Mouse (Mus musculus) spleen, adult 12 weeks (tissue): ENCODE results near the gene Atg9a.
"Not testable (repeated sequence)": the region's sequence is repeated elsewhere in the genome, so short reads cannot be mapped to it uniquely, and the experiment has no call there.

Experiments used
- DNase-seq: peaks from one replicate; pipeline ENCODE4 v3.0.0; 2022; ENCODE audit warnings: low spot score

Atg9a gene

GRCm38 (mm10) chr1:75191622-75192402 is at the start of gene Atg9a, which contains the start of gene Ankzf1:
Gene Atg9a (minus strand): TSS chr1:75192196.
Gene Ankzf1 (plus strand): TSS chr1:75192151.
- DNase-seq, result peak; percentile 93

GRCm38 (mm10) chr1:75239591-75239990 is 47.6 kb upstream of the Atg9a start:
- DNase-seq, result no peak

GRCm38 (mm10) chr1:75236117-75237050 is 44.4 kb upstream of the Atg9a start, which contains the start of gene Dnajb2:
Gene Dnajb2 (plus strand): TSS chr1:75236406.
- peak; percentile 89 for DNase-seq

GRCm38 (mm10) chr1:75234606-75235005 is 42.6 kb upstream of the Atg9a start:
- DNase-seq, result peak; percentile 55

- DNase-seq, result not testable (repeated sequence)
These were observed 40.5 kb upstream of the Atg9a start for GRCm38 (mm10) chr1:75232489-75232888.

GRCm38 (mm10) chr1:75231664-75232152 is 39.7 kb upstream of the Atg9a start, which contains the start of gene A630095N17Rik:
Gene A630095N17Rik (minus strand): TSS chr1:75232102.
- DNase-seq, result no peak

GRCm38 (mm10) chr1:75231224-75231623 is 39.2 kb upstream of the Atg9a start:
- no peak for DNase-seq

GRCm38 (mm10) chr1:75230335-75230994 is 38.5 kb upstream of the Atg9a start:
- no peak for DNase-seq

- peak; percentile 36 for DNase-seq
These were observed 37.2 kb upstream of the Atg9a start for GRCm38 (mm10) chr1:75229158-75229557.

- no peak for DNase-seq
These were observed 35.7 kb upstream of the Atg9a start for GRCm38 (mm10) chr1:75227653-75228052.

GRCm38 (mm10) chr1:75226138-75226537 is 34.1 kb upstream of the Atg9a start:
- DNase-seq, result no peak

GRCm38 (mm10) chr1:75225473-75225872 is 33.5 kb upstream of the Atg9a start:
- DNase-seq, result no peak

- no peak for DNase-seq
These were observed 31.5 kb upstream of the Atg9a start for GRCm38 (mm10) chr1:75223532-75223931.

- DNase-seq, result no peak
These were observed 30.9 kb upstream of the Atg9a start for GRCm38 (mm10) chr1:75222926-75223325.

GRCm38 (mm10) chr1:75221538-75221937 is 29.5 kb upstream of the Atg9a start:
- no peak for DNase-seq

- DNase-seq, result no peak
These were observed 27.5 kb upstream of the Atg9a start, which contains the start of gene Tuba4a for GRCm38 (mm10) chr1:75219531-75219930. Gene Tuba4a (minus strand): TSS chr1:75219865.

GRCm38 (mm10) chr1:75219078-75219477 is 27.1 kb upstream of the Atg9a start:
- DNase-seq, result peak; percentile 98

GRCm38 (mm10) chr1:75218227-75219001 is 26.4 kb upstream of the Atg9a start:
- DNase-seq, result peak; percentile 65

GRCm38 (mm10) chr1:75217893-75218226 is 25.9 kb upstream of the Atg9a start:
- no peak for DNase-seq

- DNase-seq, result peak; percentile 61
These were observed 25.0 kb upstream of the Atg9a start for GRCm38 (mm10) chr1:75216797-75217585.
